Mouse (Mus musculus) limb, embryonic 14.5 days (tissue): ENCODE results near the gene Taf13. TPM values are rescaled to one million over a fixed set of nuclear protein-coding genes. Genes with fewer than 3 reads are reported as not detected.

ENCODE experiments used
- ATAC-seq: fragments of 200-750 bp; cut with Nextera tagmentation; 2 replicates; pipeline ENCODE4 v1.8.0; 2017; ENCODE audit warnings: low read depth, moderate number of reproducible peaks, moderate TSS enrichment; ENCODE audit not compliant: low FRiP score
- DNase-seq: peaks from one replicate; pipeline ENCODE4 v3.0.0-alpha.2; 2015; ENCODE audit warnings: low spot score
- H3K27ac ChIP-seq: fragments of 300-500 bp; sonication (generic); replicated peaks from 2 replicates; pipeline ENCODE4 v1.5.1; 2014; ENCODE audit warnings: low read depth, mild to moderate bottlenecking, low read length, moderate library complexity, mixed read lengths
- H3K27me3 ChIP-seq: fragments of 300-500 bp; sonication (generic); 2 replicates; pipeline ENCODE4 v1.6.1; 2014; ENCODE audit warnings: low read length, mixed read lengths; ENCODE audit not compliant: control insufficient read depth, insufficient read depth
- H3K36me3 ChIP-seq: fragments of 300-500 bp; sonication (generic); 2 replicates; pipeline ENCODE4 v1.6.1; 2014; ENCODE audit warnings: mild to moderate bottlenecking, low read length, moderate library complexity, mixed read lengths; ENCODE audit not compliant: control insufficient read depth, insufficient read depth
- H3K4me1 ChIP-seq: fragments of 300-500 bp; sonication (generic); 2 replicates; pipeline ENCODE4 v1.6.1; 2014; ENCODE audit warnings: antibody characterized with exemption, low read length, mixed read lengths; ENCODE audit not compliant: control insufficient read depth, insufficient read depth
- H3K4me2 ChIP-seq: fragments of 300-500 bp; sonication (generic); replicated peaks from 2 replicates; pipeline ENCODE4 v1.6.1; 2014; ENCODE audit warnings: low read depth, mild to moderate bottlenecking, low read length, moderate library complexity; ENCODE audit not compliant: severe bottlenecking
- H3K4me3 ChIP-seq: fragments of 300-500 bp; sonication (generic); replicated peaks from 2 replicates; pipeline ENCODE4 v1.5.1; 2014; ENCODE audit warnings: low read length
- H3K9ac ChIP-seq: fragments of 300-500 bp; sonication (generic); 2 replicates; pipeline ENCODE4 v1.6.1; 2014; ENCODE audit warnings: mild to moderate bottlenecking, low read depth, low read length, moderate library complexity; ENCODE audit not compliant: severe bottlenecking
- H3K9me3 ChIP-seq: fragments of 300-500 bp; sonication (generic); 2 replicates; pipeline ENCODE4 v1.6.1; 2016; ENCODE audit warnings: low read length; ENCODE audit not compliant: control insufficient read depth
- POLR2A ChIP-seq: fragments of 200-500 bp; IDR thresholded peaks from 2 replicates; pipeline ENCODE4 v1.8.0; 2012; ENCODE audit warnings: inconsistent platforms, mild to moderate bottlenecking, moderate library complexity, borderline replicate concordance; ENCODE audit not compliant: insufficient read depth, insufficient read length; ENCODE audit errors: extremely low read depth
- WGBS: fragments of 180-500 bp; shearing (Covaris S2); extraction: QIAGEN DNeasy Blood & Tissue Kit; methylation state at CpG from one replicate; pipeline ENCODE4 v1.1.7; 2014; 5-methylcytosine and 5-hydroxymethylcytosine counted together
- polyA plus RNA-seq, 2 experiments: library from polyadenylated mRNA; depleted of rRNA in 1 of 2; stranded (reverse) in 1 of 2; unstranded in 1 of 2; fragments of >200 nt; fragmentation: Nextera tagmentation in 1 of 2; extraction: Ambion mirVana in 1 of 2; gene quantifications; 2 replicates each; pipeline versions ENCODE4 v1.2.1 to v1.2.3; 2012 to 2014

Taf13 gene
- polyA plus RNA-seq, 2 experiments, result 25.7 to 40.4 TPM

GRCm38 (mm10) chr3:108554587-108555312 lies 16.7 kb upstream of the Taf13 start:
- peak; percentile 100; the same call in 1 of the 2 replicates for TF ChIP-seq POLR2A
- WGBS, result 16% methylated on average over 21 of the region's 22 CpGs
- peak overlapping the region; percentile 91 for H3K27ac ChIP-seq
- ATAC-seq (peak; percentile 99), DNase-seq (peak; percentile 97)
- H3K4me1 ChIP-seq, result peaks cover 6% of the 10 kb centered on the region
- H3K4me2 ChIP-seq, result peak overlapping the region; percentile 75
- peaks cover 23% of the 10 kb centered on the region for H3K36me3 ChIP-seq
- no peaks in the 10 kb centered on the region for H3K27me3 ChIP-seq
- peak overlapping the region; percentile 88 for H3K4me3 ChIP-seq
- H3K9ac ChIP-seq, result peak overlapping the region; percentile 96
- no peaks in the 10 kb centered on the region for H3K9me3 ChIP-seq

GRCm38 (mm10) chr3:108557888-108558287 lies 13.6 kb upstream of the Taf13 start:
- WGBS, result 91% methylated on average over 4 of the region's 4 CpGs
- H3K4me2 ChIP-seq, result no peak overlapping the region
- ATAC-seq, result no peak

GRCm38 (mm10) chr3:108562133-108562730 lies 9.3 kb upstream of the Taf13 start, which contains the start of gene Tmem167b:
TSS of gene Tmem167b (minus strand) at chr3:108562466.
- DNase-seq (peak; percentile 100), ATAC-seq (peak; percentile 97)
- Histone ChIP-seq H3K9me3 (no peaks in the 10 kb centered on the region), H3K4me2 (peak within 1 kb of the TSS; percentile 89), H3K9ac (peak within 1 kb of the TSS; percentile 72), H3K27ac (peak within 1 kb of the TSS; percentile 88), H3K36me3 (peaks cover 25% of the 10 kb centered on the region), H3K4me3 (peak within 1 kb of the TSS; percentile 68), H3K27me3 (no peaks in the 10 kb centered on the region), H3K4me1 (peaks cover 12% of the 10 kb centered on the region; the same call in 1 of the 2 replicates)
- under 1% methylated on average over 45 of the region's 45 CpGs for WGBS
- no peak for TF ChIP-seq POLR2A

More at GRCm38 (mm10) chr3:108557888-108558287, 13.6 kb upstream of the Taf13 start:
- no peak for TF ChIP-seq POLR2A
- peaks cover 28% of the 10 kb centered on the region for H3K36me3 ChIP-seq
- peaks cover 14% of the 10 kb centered on the region for H3K4me1 ChIP-seq
- no peak overlapping the region for H3K27ac ChIP-seq
- no peaks in the 10 kb centered on the region for H3K27me3 ChIP-seq
- no peak overlapping the region for H3K4me3 ChIP-seq
- H3K9ac ChIP-seq, result no peak overlapping the region
- no peak for DNase-seq
- no peaks in the 10 kb centered on the region for H3K9me3 ChIP-seq

GRCm38 (mm10) chr3:108562777-108563271 lies 8.7 kb upstream of the Taf13 start:
- peak; percentile 49 for DNase-seq
- Histone ChIP-seq H3K27ac (peak overlapping the region; percentile 88), H3K4me2 (peak overlapping the region; percentile 89), H3K4me1 (peaks cover 12% of the 10 kb centered on the region; the same call in 1 of the 2 replicates), H3K4me3 (peak overlapping the region; percentile 68), H3K36me3 (peaks cover 21% of the 10 kb centered on the region), H3K9me3 (no peaks in the 10 kb centered on the region), H3K27me3 (no peaks in the 10 kb centered on the region), H3K9ac (peak overlapping the region; percentile 32)
- TF ChIP-seq POLR2A, result no peak
- WGBS, result 8% methylated on average over 15 of the region's 15 CpGs
- ATAC-seq, result peak; percentile 60

- 4% methylated on average over 4 of the region's 4 CpGs for WGBS
- peaks cover 16% of the 10 kb centered on the region for H3K36me3 ChIP-seq
- no peaks in the 10 kb centered on the region for H3K27me3 ChIP-seq
- H3K4me2 ChIP-seq, result peak overlapping the region; percentile 89
- H3K9ac ChIP-seq, result peak overlapping the region; percentile 32
- peaks cover 12% of the 10 kb centered on the region; the same call in 1 of the 2 replicates for H3K4me1 ChIP-seq
- ATAC-seq (peak; percentile 30; the same call in 1 of the 2 replicates), DNase-seq (peak; percentile 90)
- no peak for TF ChIP-seq POLR2A
- H3K27ac ChIP-seq, result peak overlapping the region; percentile 88
- peak overlapping the region; percentile 68 for H3K4me3 ChIP-seq
- no peaks in the 10 kb centered on the region for H3K9me3 ChIP-seq
Measured at GRCm38 (mm10) chr3:108563309-108563708, 8.2 kb upstream of the Taf13 start.
